Mouse (Mus musculus) bone marrow macrophage, adult 2 months (primary cell): Measurements from ENCODE around the gene P3h2.

Source experiments
- CTCF ChIP-seq: IDR thresholded peaks from 2 replicates; pipeline ENCODE4 v1.5.1; 2012; ENCODE audit warnings: low read depth, mild to moderate bottlenecking, low read length, moderate library complexity
- POLR2A ChIP-seq: IDR thresholded peaks from 2 replicates; pipeline ENCODE4 v1.6.1; 2012; ENCODE audit warnings: mild to moderate bottlenecking, low read depth, low read length, borderline replicate concordance

DNA sequence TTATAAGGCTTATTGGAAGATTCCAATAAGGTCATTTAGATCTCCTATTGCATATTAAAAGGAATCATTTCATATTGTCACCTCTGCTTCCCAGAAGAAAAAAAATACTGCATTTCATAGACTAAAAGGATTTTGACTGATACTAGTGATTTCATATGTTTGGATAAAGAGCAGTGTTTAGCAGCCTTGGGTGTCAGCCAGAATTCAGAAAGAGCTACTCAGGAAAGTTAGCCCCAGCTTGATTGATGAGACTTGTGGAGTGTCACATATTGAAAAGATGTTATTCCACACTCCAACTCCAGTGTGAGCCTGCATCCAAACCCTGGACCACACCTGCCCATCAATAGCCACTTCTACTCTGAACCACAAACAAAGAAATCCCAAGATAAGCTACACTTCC lies 23.2 kb downstream of the P3h2 start:
- TF ChIP-seq CTCF (no peak), POLR2A (no peak)
